Mouse (Mus musculus) embryonic facial prominence, embryonic 11.5 days (tissue): ENCODE results near the gene Kdm5c. TPM values are rescaled to one million over a fixed set of nuclear protein-coding genes. Genes with fewer than 3 reads are reported as not detected.
"Not testable (repeated sequence)": the region's sequence is repeated elsewhere in the genome, so short reads cannot be mapped to it uniquely, and the experiment has no call there.

Source experiments
- ATAC-seq: fragments of 200-750 bp; cut with Nextera tagmentation; replicated peaks from 2 replicates; pipeline ENCODE4 v1.8.0; 2017; ENCODE audit warnings: low read depth; ENCODE audit not compliant: insufficient number of reproducible peaks, low FRiP score, low TSS enrichment
- DNase-seq: peaks from one replicate; pipeline ENCODE4 v3.0.0-alpha.2; 2015; ENCODE audit warnings: low spot score
- H3K27ac ChIP-seq: fragments of 300-500 bp; sonication (generic); replicated peaks from 2 replicates; pipeline ENCODE4 v1.5.1; 2014; ENCODE audit warnings: mild to moderate bottlenecking, low read depth, low read length, control low read depth
- H3K27me3 ChIP-seq: fragments of 300-500 bp; sonication (generic); 2 replicates; pipeline ENCODE4 v1.6.1; 2014; ENCODE audit warnings: mild to moderate bottlenecking, low read length, moderate library complexity, mixed read lengths; ENCODE audit not compliant: control insufficient read depth, insufficient read depth
- H3K36me3 ChIP-seq: fragments of 300-500 bp; sonication (generic); replicated peaks from 2 replicates; pipeline ENCODE4 v1.6.1; 2014; ENCODE audit warnings: low read depth, mild to moderate bottlenecking, low read length, moderate library complexity, mixed read lengths; ENCODE audit not compliant: control insufficient read depth, insufficient read depth
- H3K4me1 ChIP-seq: fragments of 300-500 bp; sonication (generic); 2 replicates; pipeline ENCODE4 v1.6.1; 2014; ENCODE audit warnings: low read length, mixed read lengths; ENCODE audit not compliant: control insufficient read depth, insufficient read depth
- H3K4me2 ChIP-seq: fragments of 300-500 bp; sonication (generic); 2 replicates; pipeline ENCODE4 v1.6.1; 2014; ENCODE audit warnings: low read depth, mild to moderate bottlenecking, control low read depth, low read length, moderate library complexity
- H3K4me3 ChIP-seq: fragments of 300-500 bp; sonication (generic); 2 replicates; pipeline ENCODE4 v1.5.1; 2014; ENCODE audit warnings: low read depth, low read length, control low read depth
- H3K9ac ChIP-seq: fragments of 300-500 bp; sonication (generic); replicated peaks from 2 replicates; pipeline ENCODE4 v1.6.1; 2014; ENCODE audit warnings: mild to moderate bottlenecking, control low read depth, low read length
- H3K9me3 ChIP-seq: fragments of 300-500 bp; sonication (generic); replicated peaks from 2 replicates; pipeline ENCODE4 v1.6.1; 2016; ENCODE audit warnings: mild to moderate bottlenecking, low read length, inconsistent platforms, mixed read lengths; ENCODE audit not compliant: control insufficient read depth
- WGBS: fragments of 180-500 bp; shearing (Covaris S2); extraction: QIAGEN DNeasy Blood & Tissue Kit; methylation state at CpG from one replicate; pipeline ENCODE4 v1.1.7; 2014; 5-methylcytosine and 5-hydroxymethylcytosine counted together
- polyA plus RNA-seq: library from polyadenylated mRNA; unstranded; fragments of >200 nt; fragmentation: Nextera tagmentation; extraction: Ambion mirVana; gene quantifications from 2 replicates; pipeline ENCODE4 v1.2.1, GENCODE M21; 2014

Gene Kdm5c
- polyA plus RNA-seq, 1 experiment from 2014 or later, result 23.6 TPM

DNA sequence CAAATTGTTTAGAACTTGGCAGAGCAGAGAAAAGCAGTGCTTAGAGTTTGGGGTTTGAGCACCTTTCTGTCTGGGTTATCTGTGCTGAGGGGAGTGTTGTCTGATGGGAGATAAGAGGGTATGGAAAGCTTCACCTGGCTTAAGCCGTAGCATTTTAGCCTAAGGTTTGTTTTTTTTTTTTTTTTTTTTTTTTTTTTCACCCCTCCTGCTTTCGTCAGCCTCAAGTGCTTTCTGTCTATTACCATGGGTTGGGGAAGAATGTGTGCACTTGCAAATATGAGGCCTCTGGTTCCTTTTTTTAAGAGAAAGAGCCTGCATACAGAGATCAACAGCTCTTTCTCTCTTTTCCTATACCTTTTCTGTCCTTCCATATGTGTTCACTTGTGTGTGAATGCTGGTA, 2.9 kb downstream of the Kdm5c start:
- Histone ChIP-seq H3K4me2 (no peak overlapping the region; the same call in 1 of the 2 replicates), H3K4me3 (no peak overlapping the region), H3K9me3 (no peaks in the 10 kb centered on the region), H3K9ac (no peak overlapping the region), H3K27me3 (no peaks in the 10 kb centered on the region), H3K27ac (no peak overlapping the region), H3K4me1 (no peaks in the 10 kb centered on the region), H3K36me3 (no peaks in the 10 kb centered on the region; the same call in 1 of the 2 replicates)
- ATAC-seq (no peak), DNase-seq (no peak)
- WGBS, result 81% methylated on average over 2 of the region's 2 CpGs

DNA sequence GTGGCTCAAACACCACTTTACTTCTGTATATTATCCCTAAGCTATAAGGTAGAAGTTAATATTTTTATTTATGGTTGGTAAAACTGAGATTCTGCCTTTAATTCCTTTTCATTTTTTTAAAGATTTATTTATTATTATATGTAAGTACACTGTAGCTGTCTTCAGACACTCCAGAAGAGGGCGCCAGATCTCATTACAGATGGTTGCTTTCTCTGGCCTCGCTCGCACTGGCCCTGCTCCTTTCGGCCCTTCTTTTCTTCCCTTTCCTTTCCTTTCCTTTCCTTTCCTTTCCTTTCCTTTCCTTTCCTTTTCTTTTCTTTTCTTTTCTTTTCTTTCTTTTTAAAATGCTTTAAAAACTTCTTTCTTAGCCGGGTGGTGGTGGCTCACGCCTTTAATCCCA, 10.3 kb downstream of the Kdm5c start:
- not testable (repeated sequence) for H3K27me3 ChIP-seq, H3K9ac ChIP-seq, H3K36me3 ChIP-seq, H3K27ac ChIP-seq, ATAC-seq, H3K9me3 ChIP-seq, H3K4me3 ChIP-seq, H3K4me1 ChIP-seq, DNase-seq, H3K4me2 ChIP-seq
- WGBS, result 85% methylated on average over 6 of the region's 6 CpGs

DNA sequence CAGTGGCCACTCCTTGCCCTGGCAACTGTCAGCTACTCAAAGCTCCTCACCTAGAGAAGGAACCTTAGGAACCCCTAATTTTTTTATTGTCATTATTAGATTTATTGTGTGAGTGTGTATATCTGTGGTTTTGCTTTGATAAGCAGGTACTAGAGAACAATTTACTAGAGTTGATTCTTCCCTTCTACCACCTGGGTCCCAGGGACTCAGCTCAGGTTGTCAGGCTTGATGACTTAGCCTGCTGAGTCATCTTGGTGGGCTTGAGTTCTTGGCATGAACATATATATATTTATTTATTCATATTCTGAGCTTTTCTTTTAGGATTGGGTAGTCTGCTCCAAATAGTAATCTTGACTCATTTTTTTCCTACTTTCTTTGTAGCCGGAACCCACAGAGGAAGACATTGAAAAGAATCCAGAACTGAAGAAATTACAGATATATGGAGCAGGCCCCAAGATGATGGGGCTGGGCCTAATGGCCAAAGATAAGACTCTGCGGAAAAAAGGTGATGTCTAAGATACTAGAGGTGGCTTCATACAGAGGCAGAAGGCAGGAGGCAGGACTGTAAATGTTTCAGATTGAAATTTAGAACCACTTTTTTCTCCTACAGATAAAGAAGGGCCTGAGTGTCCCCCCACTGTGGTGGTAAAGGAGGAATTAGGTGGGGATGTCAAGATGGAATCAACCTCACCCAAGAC, 11.8 kb downstream of the Kdm5c start:
- H3K9me3 ChIP-seq, result no peaks in the 10 kb centered on the region
- H3K9ac ChIP-seq, result no peak overlapping the region
- 90% methylated on average over 2 of the region's 2 CpGs for WGBS
- H3K36me3 ChIP-seq, result peaks cover 11% of the 10 kb centered on the region
- no peaks in the 10 kb centered on the region for H3K4me1 ChIP-seq
- no peaks in the 10 kb centered on the region for H3K27me3 ChIP-seq
- no peak overlapping the region for H3K4me2 ChIP-seq
- ATAC-seq (no peak), DNase-seq (no peak)
- no peak overlapping the region for H3K27ac ChIP-seq
- no peak overlapping the region for H3K4me3 ChIP-seq

DNA sequence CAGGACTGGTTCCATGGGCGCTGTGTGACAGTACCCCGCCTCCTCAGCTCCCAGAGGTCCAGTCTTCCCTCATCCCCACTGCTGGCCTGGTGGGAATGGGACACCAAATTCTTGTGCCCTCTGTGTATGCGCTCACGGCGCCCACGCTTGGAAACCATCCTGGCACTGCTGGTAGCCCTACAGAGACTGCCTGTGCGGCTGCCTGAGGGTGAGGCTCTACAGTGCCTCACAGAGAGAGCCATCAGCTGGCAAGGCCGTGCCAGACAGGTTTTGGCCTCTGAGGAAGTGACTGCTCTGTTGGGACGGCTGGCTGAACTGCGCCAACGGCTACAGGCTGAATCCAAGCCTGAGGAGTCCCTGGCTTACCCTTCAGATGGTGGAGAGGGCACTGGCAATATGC, 38.4 kb downstream of the Kdm5c start:
- no peak for ATAC-seq
- 96% methylated on average over 11 of the region's 11 CpGs for WGBS
- H3K27me3 ChIP-seq, result no peaks in the 10 kb centered on the region
- H3K27ac ChIP-seq, result no peak overlapping the region
- no peaks in the 10 kb centered on the region for H3K4me1 ChIP-seq
- no peak overlapping the region for H3K9ac ChIP-seq
- no peak overlapping the region for H3K4me3 ChIP-seq
- H3K4me2 ChIP-seq, result no peak overlapping the region
- H3K9me3 ChIP-seq, result no peaks in the 10 kb centered on the region
- H3K36me3 ChIP-seq, result peaks cover 9% of the 10 kb centered on the region; the same call in 1 of the 2 replicates
- DNase-seq, result no peak

DNA sequence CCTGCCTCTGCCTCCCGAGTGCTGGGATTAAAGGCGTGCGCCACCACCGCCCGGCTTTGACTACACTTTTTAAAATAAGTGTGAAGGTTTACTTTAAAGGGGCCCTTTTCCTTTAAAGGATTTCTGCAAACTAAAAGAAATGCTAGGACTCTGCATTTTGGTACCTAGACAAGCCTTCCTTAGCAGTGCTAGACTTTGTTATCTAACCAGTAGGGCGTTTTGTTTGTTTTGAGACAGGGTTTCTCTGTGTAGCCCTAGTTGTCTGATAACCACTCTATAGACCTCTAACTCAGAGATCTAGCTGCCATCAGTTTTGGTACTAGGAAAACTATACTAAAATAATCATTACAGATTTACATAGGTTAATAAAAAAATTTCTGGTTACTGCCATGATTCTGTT, 46.6 kb downstream of the Kdm5c start:
- DNase-seq, result no peak
- H3K27ac ChIP-seq, result no peak overlapping the region
- ATAC-seq, result no peak
- no peak overlapping the region for H3K4me2 ChIP-seq
- H3K36me3 ChIP-seq, result no peaks in the 10 kb centered on the region
- no peaks in the 10 kb centered on the region for H3K9me3 ChIP-seq
- H3K4me3 ChIP-seq, result no peak overlapping the region
- H3K4me1 ChIP-seq, result no peaks in the 10 kb centered on the region
- H3K9ac ChIP-seq, result no peak overlapping the region
- 88% methylated on average over 6 of the region's 6 CpGs for WGBS
- no peaks in the 10 kb centered on the region for H3K27me3 ChIP-seq

DNA sequence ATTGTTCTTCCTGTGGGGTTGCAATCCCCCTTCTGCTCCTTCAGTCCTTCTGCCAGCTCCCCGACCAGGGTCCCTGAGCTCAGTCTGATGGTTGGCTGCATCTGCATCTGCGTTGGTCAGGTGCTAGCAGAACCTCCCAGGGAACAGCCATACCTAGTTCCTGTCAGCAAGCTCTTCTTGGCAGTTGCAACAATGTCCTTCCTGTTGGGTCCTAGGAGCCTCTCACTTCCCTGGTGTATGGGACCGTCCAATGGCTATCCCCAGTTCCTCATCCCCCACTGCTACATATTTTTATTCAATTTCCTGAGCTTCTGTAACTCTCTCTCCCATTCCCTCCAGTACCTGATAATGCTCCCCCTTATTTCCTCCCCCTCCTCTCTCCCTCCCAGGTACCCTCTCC, 51.9 kb downstream of the Kdm5c start:
- H3K27ac ChIP-seq, result no peak overlapping the region
- no peaks in the 10 kb centered on the region for H3K36me3 ChIP-seq
- no peak overlapping the region for H3K4me2 ChIP-seq
- no peaks in the 10 kb centered on the region for H3K27me3 ChIP-seq
- no peak overlapping the region for H3K4me3 ChIP-seq
- ATAC-seq (no peak), DNase-seq (no peak)
- 74% methylated on average over 3 of the region's 3 CpGs for WGBS
- H3K4me1 ChIP-seq, result no peaks in the 10 kb centered on the region
- no peak overlapping the region for H3K9ac ChIP-seq
- no peaks in the 10 kb centered on the region for H3K9me3 ChIP-seq

DNA sequence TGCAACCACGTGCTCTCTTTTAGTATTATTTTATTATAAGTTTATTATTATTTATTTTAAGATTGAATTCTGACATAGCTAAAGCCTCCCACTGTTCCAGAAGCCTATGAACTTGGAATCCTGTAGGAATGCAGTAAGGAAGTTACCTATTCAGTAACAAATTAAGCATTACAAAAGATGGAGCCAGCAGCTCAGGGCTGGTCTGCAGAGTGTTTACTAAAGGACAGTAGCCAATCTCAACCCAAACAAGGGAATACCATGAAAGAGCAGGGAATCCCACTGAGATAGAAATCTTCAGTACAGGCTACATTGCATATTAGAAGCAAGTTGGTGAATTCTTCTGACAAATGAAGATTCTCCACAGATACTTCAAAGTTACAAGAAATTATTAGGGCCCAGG, 54.2 kb downstream of the Kdm5c start:
- not testable (repeated sequence) for ATAC-seq, H3K4me2 ChIP-seq, H3K27me3 ChIP-seq, H3K4me3 ChIP-seq, H3K36me3 ChIP-seq, DNase-seq, H3K27ac ChIP-seq, H3K9ac ChIP-seq, H3K9me3 ChIP-seq, H3K4me1 ChIP-seq
- 52% methylated on average over 1 of the region's 1 CpGs for WGBS

DNA sequence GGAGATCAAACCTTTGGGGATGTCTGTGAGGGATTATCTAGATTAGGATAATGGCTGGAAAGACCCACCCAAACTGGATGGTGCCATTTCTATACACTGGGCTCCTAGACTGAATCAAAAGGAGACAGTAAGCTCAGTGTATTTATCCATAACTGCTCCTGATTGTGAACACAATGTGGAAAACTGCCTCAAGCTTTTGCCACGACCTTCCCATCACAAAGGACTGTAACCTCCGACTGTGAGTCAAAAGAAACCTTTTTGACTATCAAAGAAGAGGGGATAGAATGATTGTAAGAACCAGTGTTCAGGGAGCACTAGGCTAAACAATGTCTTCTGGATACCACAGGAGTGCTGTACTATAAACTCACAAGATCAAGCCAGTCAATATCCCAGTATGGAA, 73.4 kb downstream of the Kdm5c start:
- Histone ChIP-seq H3K4me1 (no peaks in the 10 kb centered on the region), H3K4me3 (no peak overlapping the region), H3K9me3 (no peaks in the 10 kb centered on the region), H3K27ac (no peak overlapping the region), H3K27me3 (no peaks in the 10 kb centered on the region), H3K4me2 (no peak overlapping the region), H3K36me3 (no peaks in the 10 kb centered on the region), H3K9ac (no peak overlapping the region)
- ATAC-seq (no peak), DNase-seq (no peak)
- 71% methylated on average over 2 of the region's 2 CpGs for WGBS
